Comparison of ENCODE assay signal across 14 mouse cellular contexts in genomic region chr2:167275856-167276255, GRCm38 (mm10). TPM values are rescaled to one million over a fixed set of nuclear protein-coding genes. Genes with fewer than 3 reads are reported as not detected.
DNase-seq lines count a peak whose midpoint lies in the region; ATAC-seq and TF ChIP-seq lines count a peak whose summit lies in the region.
"Had no signal": no experiment of that assay in that cellular context is flagged by ENCODE, and none has a peak within 500 bp of the region (broad histone marks: within the 10 kb centered on the region; RNA-seq: fewer than 3 reads in every experiment).

No protein-coding gene starts in this region.

- no peak overlapping the region for H3K4me3 ChIP-seq in left cerebral cortex, adult 2 months
- no peak overlapping the region for H3K4me3 ChIP-seq in forebrain, embryonic 16.5 days (replicated peaks; ENCODE audit: low read length)
- H3K4me3 ChIP-seq: erythroblast, embryonic 14.5 days; midbrain, embryonic 12.5 days; stomach, embryonic 15.5 days had no signal

- intact Hi-C loops in gastrocnemius, postnatal 14 days (cut with DNase I; ENCODE audit: low total_unique reads) = loop anchor here (5.0 kb wide), 1 partner anchor 204 kb away; no protein-coding TSS in a partner anchor
- intact Hi-C loops in left cerebral cortex, adult 2 months (cut with DNase I) = no loop called here

- 0 out of 2 replicates have a peak, but pooled peaks cover 2% of the 10 kb centered on the region for H3K4me1 ChIP-seq in forebrain, embryonic 16.5 days (replicated peaks; ENCODE audit: control insufficient read depth, insufficient read depth, low read length)
- H3K4me1 ChIP-seq: stomach, embryonic 15.5 days had no signal

- no peaks in the 10 kb centered on the region for H3K27me3 ChIP-seq in forebrain, embryonic 16.5 days (replicated peaks; ENCODE audit: control insufficient read depth, insufficient read depth, low read length)
- H3K27me3 ChIP-seq: stomach, embryonic 15.5 days had no signal

- no peak overlapping the region for H3K4me2 ChIP-seq in forebrain, embryonic 16.5 days (ENCODE audit: low read length)
- H3K4me2 ChIP-seq: lung, embryonic 14.5 days; midbrain, embryonic 12.5 days; stomach, embryonic 15.5 days had no signal

- no peak for ATAC-seq in forebrain, embryonic 16.5 days
- ATAC-seq: CD4-positive, CD25-positive, alpha-beta regulatory T cell, adult 4 months; intestine, postnatal 0 days had no signal

- no peak overlapping the region for H3K27ac ChIP-seq in left cerebral cortex, adult 2 months
- H3K27ac ChIP-seq in forebrain, embryonic 16.5 days (ENCODE audit: low read length) = no peak overlapping the region
- H3K27ac ChIP-seq: midbrain, embryonic 12.5 days; stomach, embryonic 15.5 days had no signal

- WGBS in forebrain, embryonic 16.5 days = 87% methylated on average over 10 of the region's 10 CpGs

- peak; percentile 1 to 2 for DNase-seq in gastrocnemius, adult 8-10 months (ENCODE audit: low spot score in 2 of 2)
- no peak for DNase-seq in gastrocnemius, postnatal 14 days
- peak; percentile 5 to 7 for DNase-seq in left cerebral cortex, adult 2 months (ENCODE audit: extremely low spot score in 1 of 2, low spot score in 2 of 2)
- no peak for DNase-seq in left cerebral cortex, adult 9 months (ENCODE audit: low spot score in 2 of 2)
- DNase-seq in B cell, adult 2 months = peak; percentile 0
- DNase-seq in heart, postnatal 4 days = peak; percentile 4
- DNase-seq: cerebellum, adult 18-20 months; lung, embryonic 14.5 days had no signal

- H3K36me3 ChIP-seq in forebrain, embryonic 16.5 days (ENCODE audit: control insufficient read depth, insufficient read depth) = no peaks in the 10 kb centered on the region
- H3K36me3 ChIP-seq: midbrain, embryonic 12.5 days; stomach, embryonic 15.5 days had no signal

- no peaks in the 10 kb centered on the region for H3K9me3 ChIP-seq in forebrain, embryonic 16.5 days (ENCODE audit: control insufficient read depth, low read length)
- H3K9me3 ChIP-seq: midbrain, embryonic 12.5 days; stomach, embryonic 15.5 days had no signal

- TF ChIP-seq CTCF in left cerebral cortex, adult 2 months (IDR thresholded peaks at IDR 0.05) = no peak

- H3K9ac ChIP-seq in forebrain, embryonic 16.5 days (replicated peaks; ENCODE audit: low read depth, low read length) = no peak overlapping the region
- H3K9ac ChIP-seq: lung, embryonic 14.5 days; midbrain, embryonic 12.5 days; stomach, embryonic 15.5 days had no signal

RNA-seq across cellular contexts. Expression of gene Ptgis, which starts 35.5 kb away (rescaled TPM):
- 1 to 10 TPM; 1.1 to 3.3 (median 1.9) TPM for total RNA-seq in gastrocnemius, adult 8-10 months (2022)
- 10 to 100 TPM in 1 of 2 experiments, 1 to 10 TPM in 1; 8.0 to 11.1 TPM for total RNA-seq in gastrocnemius, postnatal 14 days (2021)
- 1 to 10 TPM; 1.4 to 1.8 TPM for total RNA-seq in left cerebral cortex, adult 2 months (2021)
- 10 to 100 TPM; 36.7 to 40.9 TPM for total RNA-seq in heart, postnatal 4 days (2021)
- 3.1 and 3.5 TPM in 2 replicates for polyA plus RNA-seq in forebrain, embryonic 16.5 days (2015; fragmentation: Nextera tagmentation; extraction: Ambion mirVana)
- polyA plus RNA-seq: erythroblast, embryonic 14.5 days had no signal

Comparison
In these comparisons a context has a peak if more than half of its experiments do, and no peak if none do; other contexts are left out.
1. DNase-seq: peak in gastrocnemius, adult 8-10 months (2 of 2), left cerebral cortex, adult 2 months (2 of 2), B cell, adult 2 months (2 of 2) and heart, postnatal 4 days (single experiment); none in gastrocnemius, postnatal 14 days (single experiment) and left cerebral cortex, adult 9 months (0 of 2).